Mouse (Mus musculus) CH12.LX (cell line): ENCODE data around the gene Bco2. TPM values are rescaled to one million over a fixed set of nuclear protein-coding genes. Genes with fewer than 3 reads are reported as not detected.

Source experiments
- DNase-seq: peaks from one replicate; pipeline ENCODE4 v3.0.0-alpha.2; 2013; ENCODE audit errors: extremely low read depth
- H3K27ac ChIP-seq: 2 replicates; pipeline ENCODE4 v1.5.1; 2012; ENCODE audit warnings: low read depth, mild to moderate bottlenecking, control low read depth, moderate library complexity; ENCODE audit not compliant: insufficient read depth
- H3K27me3 ChIP-seq: replicated peaks from 2 replicates; pipeline ENCODE3; 2012; ENCODE audit warnings: inconsistent platforms
- H3K36me3 ChIP-seq, 2 experiments: replicated peaks in 1 of 2; 2 replicates each; pipeline versions ENCODE3 to v1.6.1; 2012; ENCODE audit warnings: inconsistent platforms in 1 of 2, low read length in 1 of 2, mild to moderate bottlenecking in 1 of 2, mixed read lengths in 1 of 2, moderate library complexity in 1 of 2; ENCODE audit not compliant: control insufficient read depth in 1 of 2, insufficient read depth in 1 of 2
- H3K4me1 ChIP-seq, 2 experiments: 2 replicates each; pipeline ENCODE4 v1.6.1; 2012; ENCODE audit warnings: inconsistent platforms in 1 of 2, moderate library complexity in 1 of 2; ENCODE audit not compliant: insufficient read depth in 2 of 2, control insufficient read depth in 1 of 2
- H3K4me2 ChIP-seq: 2 replicates; pipeline ENCODE4 v1.6.1; 2012; ENCODE audit warnings: low read depth, mild to moderate bottlenecking, control low read depth; ENCODE audit not compliant: poor library complexity, insufficient read depth, severe bottlenecking
- H3K4me3 ChIP-seq, 3 experiments: fragments of 150-350 bp in 1 of 3; sonication (generic) in 1 of 3; replicated peaks in 1 of 3; 2 replicates each; pipeline versions ENCODE3 to v1.5.1; 2011 to 2012; ENCODE audit warnings: low read depth in 2 of 3, low read length in 2 of 3, mild to moderate bottlenecking in 2 of 3, moderate library complexity in 2 of 3, control low read depth in 1 of 3, improper control_type of control experiment in 1 of 3, inconsistent platforms in 1 of 3, mixed read lengths in 1 of 3; ENCODE audit not compliant: poor library complexity in 1 of 3
- H3K79me2 ChIP-seq: replicated peaks from 2 replicates; pipeline ENCODE4 v1.6.1; 2012; ENCODE audit warnings: mild to moderate bottlenecking, moderate library complexity; ENCODE audit not compliant: control insufficient read depth, poor library complexity, insufficient read depth, severe bottlenecking; ENCODE audit errors: extremely low read depth
- H3K9ac ChIP-seq: 2 replicates; pipeline ENCODE4 v1.6.1; 2012; ENCODE audit warnings: low read depth, mild to moderate bottlenecking, control low read depth, moderate library complexity; ENCODE audit not compliant: insufficient read depth
- H3K9me3 ChIP-seq: replicated peaks from 2 replicates; pipeline ENCODE3; 2012; ENCODE audit warnings: low read length, inconsistent platforms, mixed read lengths
- CHD2 ChIP-seq: IDR thresholded peaks from 2 replicates; pipeline ENCODE4 v1.6.1; 2011; ENCODE audit warnings: low read length, improper control_type of control experiment
- CTCF ChIP-seq, 2 experiments: IDR thresholded peaks in 1 of 2; conservative IDR thresholded peaks in 1 of 2; 2 replicates each; pipeline ENCODE4 v1.5.1; 2011 to 2012; ENCODE audit warnings: low read depth in 2 of 2, low read length in 2 of 2, improper control_type of control experiment in 1 of 2, inconsistent platforms in 1 of 2, mild to moderate bottlenecking in 1 of 2, moderate library complexity in 1 of 2
- E2F4 ChIP-seq: IDR thresholded peaks from 2 replicates; pipeline ENCODE4 v1.6.1; 2011; ENCODE audit warnings: low read depth, low read length, improper control_type of control experiment; ENCODE audit not compliant: insufficient replicate concordance
- GABPA ChIP-seq: IDR thresholded peaks from 2 replicates; pipeline ENCODE4 v1.6.1; 2012; ENCODE audit warnings: low read depth, low read length, improper control_type of control experiment, inconsistent platforms; ENCODE audit not compliant: insufficient replicate concordance
- IRF4 ChIP-seq: IDR thresholded peaks from 2 replicates; pipeline ENCODE4 v1.6.1; 2014; ENCODE audit warnings: low read depth, mild to moderate bottlenecking, inconsistent platforms, low read length, improper control_type of control experiment
- JUN ChIP-seq: IDR thresholded peaks from 2 replicates; pipeline ENCODE4 v1.6.1; 2011; ENCODE audit warnings: low read depth, mild to moderate bottlenecking, low read length, improper control_type of control experiment, moderate library complexity; ENCODE audit not compliant: insufficient read depth
- MAFK ChIP-seq: IDR thresholded peaks from 2 replicates; pipeline ENCODE4 v1.6.1; 2011; ENCODE audit warnings: low read length, improper control_type of control experiment; ENCODE audit not compliant: insufficient replicate concordance
- MAZ ChIP-seq: IDR thresholded peaks from 2 replicates; pipeline ENCODE4 v1.6.1; 2012; ENCODE audit warnings: low read depth, mild to moderate bottlenecking, inconsistent platforms, low read length, improper control_type of control experiment, moderate library complexity
- MEF2A ChIP-seq: IDR thresholded peaks from 2 replicates; pipeline ENCODE4 v1.6.1; 2014; ENCODE audit warnings: low read depth, mild to moderate bottlenecking, inconsistent platforms, low read length, improper control_type of control experiment, borderline replicate concordance
- MXI1 ChIP-seq: IDR thresholded peaks from 2 replicates; pipeline ENCODE4 v1.6.1; 2011; ENCODE audit warnings: mild to moderate bottlenecking, low read depth, low read length, improper control_type of control experiment
- MYC ChIP-seq: IDR thresholded peaks from 2 replicates; pipeline ENCODE4 v1.6.1; 2011; ENCODE audit warnings: low read depth, mild to moderate bottlenecking, improper control_type of control experiment, low read length
- NELFE ChIP-seq: IDR thresholded peaks from 2 replicates; pipeline ENCODE4 v1.6.1; 2011; ENCODE audit warnings: low read depth, low read length, improper control_type of control experiment
- RAD21 ChIP-seq: IDR thresholded peaks from 2 replicates; pipeline ENCODE4 v1.6.1; 2011; ENCODE audit warnings: low read depth, mild to moderate bottlenecking, low read length, improper control_type of control experiment, moderate library complexity
- SIN3A ChIP-seq: IDR thresholded peaks from 2 replicates; pipeline ENCODE4 v1.6.1; 2012; ENCODE audit warnings: low read length, improper control_type of control experiment, inconsistent platforms
- TBP ChIP-seq: conservative IDR thresholded peaks from 2 replicates; pipeline ENCODE4 v1.6.1; 2011; ENCODE audit warnings: low read depth, low read length, improper control_type of control experiment
- USF1 ChIP-seq: IDR thresholded peaks from 2 replicates; pipeline ENCODE4 v1.6.1; 2014; ENCODE audit warnings: low read depth, mild to moderate bottlenecking, inconsistent platforms, low read length, improper control_type of control experiment
- USF2 ChIP-seq: conservative IDR thresholded peaks from 2 replicates; pipeline ENCODE4 v1.6.1; 2011; ENCODE audit warnings: low read depth, low read length, improper control_type of control experiment
- dilution Hi-C: fragments of 300-500 bp; cut with MboI; formaldehyde crosslinking; loops from 2 replicates; pipeline ENCODE4 v1.14.3; 2020; ENCODE audit warnings: low sequenced_read_pairs; ENCODE audit not compliant: extremely low pct_unique_long_range_greater_than_20kb, extremely low pct_ligation_motif_present
- in situ Hi-C: fragments of 300-500 bp; cut with MboI; formaldehyde crosslinking; loops from 3 replicates; pipeline ENCODE4 v1.14.3; 2019; ENCODE audit warnings: low sequenced_read_pairs, low pct_ligation_motif_present, low pct_unique_long_range_greater_than_20kb, mixed read lengths
- polyA plus RNA-seq: library from polyadenylated mRNA; unstranded; fragments of >175 nt; gene quantifications from 2 replicates; pipeline ENCODE4 v1.2.1, GENCODE M21; 2012; ENCODE audit warnings: low read depth; ENCODE audit not compliant: insufficient read length
- total RNA-seq, 2 experiments: library from RNA; depleted of rRNA; stranded (reverse); fragments of 300-350 nt in 1 of 2; fragments of >200 nt in 1 of 2; gene quantifications; 2 replicates each; pipeline ENCODE4 v1.2.3; 2012 to 2014

Bco2 gene
- total and polyA plus RNA-seq, 3 experiments: 0.68 to 1.2 (median 0.93) TPM

DNA sequence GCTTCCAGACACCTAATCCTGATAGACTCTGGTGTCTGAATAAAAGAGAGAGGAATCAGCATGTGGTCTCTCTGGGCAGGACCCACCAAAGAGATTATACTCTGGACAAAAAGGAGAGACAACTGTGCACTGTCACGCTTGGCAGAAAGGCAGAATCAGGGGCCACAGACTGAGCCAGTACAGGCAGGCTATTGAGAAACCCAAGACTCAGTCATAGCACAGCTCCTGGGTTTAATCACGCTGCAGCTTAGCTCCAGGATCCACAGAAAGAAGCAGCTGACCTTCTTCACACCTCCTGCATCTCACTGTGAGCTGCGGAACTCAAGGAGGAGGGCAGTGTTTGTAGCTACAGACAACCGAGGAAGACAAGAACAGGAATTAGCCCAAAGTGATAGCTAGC, 25.4 kb upstream of the Bco2 start:
- Histone ChIP-seq H3K4me3 (no peak overlapping the region), H3K9me3 (no peaks in the 10 kb centered on the region), H3K4me1 (peaks cover 0 to 3% of the 10 kb centered on the region in 2 experiments; a peak in 1 of 4 replicates), H3K27ac (no peak overlapping the region), H3K9ac (no peak overlapping the region), H3K27me3 (no peaks in the 10 kb centered on the region), H3K79me2 (no peaks in the 10 kb centered on the region), H3K36me3 (no peaks in the 10 kb centered on the region), H3K4me2 (no peak overlapping the region)
- dilution Hi-C loops (no loop called here), in situ Hi-C loops (no loop called here)
- TF ChIP-seq NELFE (no peak), USF2 (no peak), MXI1 (no peak), JUN (no peak), MYC (no peak), CHD2 (no peak), E2F4 (no peak), GABPA (no peak), CTCF (conservative IDR thresholded peaks at IDR 0.05 in 1 of 2, IDR thresholded peaks at IDR 0.05 in 1 of 2; ENCODE audit: low read depth in 2 of 2, low read length in 2 of 2) (no peak), TBP (no peak)
- DNase-seq: no peak

DNA sequence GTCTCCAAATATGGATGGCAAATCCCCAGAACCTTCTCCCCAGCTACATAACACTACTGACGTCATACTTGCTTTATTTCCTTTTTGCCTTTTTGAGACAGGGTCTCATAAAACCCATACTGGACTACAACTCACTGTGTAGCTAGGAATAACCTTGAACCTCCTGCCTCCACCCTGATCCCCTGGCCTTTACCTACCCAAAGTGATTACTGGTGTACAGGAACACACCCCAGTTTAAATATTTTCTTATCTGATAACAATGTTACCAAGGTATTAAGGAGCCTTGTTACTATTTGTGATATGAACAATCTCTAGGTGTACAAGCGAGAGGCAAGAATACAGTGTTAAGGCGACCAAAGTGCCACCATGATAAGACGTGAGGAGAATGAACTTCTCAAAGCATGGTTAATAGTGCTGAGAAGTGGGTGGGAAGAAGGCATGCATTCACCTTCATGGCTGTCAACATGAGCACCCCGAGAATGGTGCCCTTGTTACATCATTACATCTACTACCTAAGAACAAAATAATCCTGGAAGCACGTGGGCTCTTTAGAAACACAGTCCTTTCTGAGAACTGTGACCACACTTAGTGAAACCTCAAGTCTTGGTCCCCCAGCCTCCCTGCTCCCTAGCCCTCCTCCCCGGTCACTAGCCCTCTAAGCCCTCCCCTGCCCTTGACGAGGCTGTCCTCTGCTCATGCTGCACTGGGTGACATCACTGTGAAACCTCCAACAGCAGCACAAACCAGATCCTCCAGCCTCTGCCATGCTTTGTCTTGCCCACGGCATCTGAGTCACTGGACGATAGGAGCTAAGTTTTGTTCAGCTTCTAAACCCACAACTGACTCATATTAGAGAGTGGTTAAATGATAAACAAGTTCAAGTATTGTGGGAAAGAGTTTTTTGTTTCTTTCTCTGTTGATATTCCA, 14.9 kb upstream of the Bco2 start:
- in situ Hi-C loops: no loop called here
- Histone ChIP-seq H3K4me2 (no peak overlapping the region), H3K9ac (no peak overlapping the region), H3K79me2 (no peaks in the 10 kb centered on the region), H3K27me3 (no peaks in the 10 kb centered on the region), H3K27ac (no peak overlapping the region), H3K36me3 (no peaks in the 10 kb centered on the region), H3K9me3 (no peaks in the 10 kb centered on the region), H3K4me3 (no peak overlapping the region), H3K4me1 (no peaks in the 10 kb centered on the region)
- TF ChIP-seq IRF4 (no peak), MAFK (no peak), MYC (no peak), USF1 (no peak), GABPA (no peak), MEF2A (no peak), E2F4 (no peak), MAZ (no peak), SIN3A (no peak), RAD21 (no peak)
- DNase-seq: no peak
- dilution Hi-C loops: no loop called here
